Mouse (Mus musculus): ENCODE results near the gene Cdca5.

GRCm38 (mm10) chr19:6056696-6057095 is 28.1 kb upstream of the Cdca5 start:
- TF ChIP-seq CTCF (IDR thresholded peaks at IDR 0.05; ENCODE audit: low read depth, low read length) (no peak), POLR2A (IDR thresholded peaks at IDR 0.05; ENCODE audit: borderline replicate concordance, low read depth, low read length) (no peak)

Measured in bone marrow macrophage, adult 2 months (primary cell).